Mouse (Mus musculus) fibroblast of lung, adult 2 months (primary cell): ENCODE measurements at regions not wholly inside any gene's neighbourhood (a gene's known extent, or its start where the extent isn't known, plus 50 kb on each side); places are given as distances from the start of the nearest gene placed in this dataset.
A peak's percentile ranks its signal among the peaks of the same experiment; 100 is the strongest.

Experiments used
- DNase-seq: peaks from one replicate; pipeline ENCODE4 v3.0.0-alpha.2; 2011; ENCODE audit warnings: low read depth

DNA sequence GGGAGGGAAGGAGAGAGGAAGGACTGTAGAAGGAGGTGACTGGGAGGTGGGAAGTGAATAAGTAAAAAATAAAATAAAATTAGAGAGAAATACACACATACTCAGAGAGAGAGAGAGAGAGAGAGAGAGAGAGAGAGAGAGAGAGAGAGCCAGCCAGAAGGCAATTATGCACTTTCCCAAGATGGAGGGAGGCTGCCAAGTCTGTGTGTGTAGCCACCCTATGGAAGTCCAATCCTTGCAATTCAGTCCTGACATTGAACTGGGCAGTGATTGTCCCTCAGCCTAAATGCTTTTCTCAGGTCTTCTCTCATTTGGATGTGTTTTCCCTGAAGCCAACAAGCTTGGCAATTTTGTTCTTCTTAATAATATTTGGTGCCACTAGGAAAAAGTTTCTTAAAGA is 197.3 kb upstream of the Mctp2 start:
- DNase-seq, result no peak

- no peak for DNase-seq
Observed at GRCm38 (mm10) chr7:72504268-72504667, 197.9 kb upstream of the Mctp2 start.

GRCm38 (mm10) chr7:72505732-72506460 is 199.5 kb upstream of the Mctp2 start:
- no peak for DNase-seq

DNA sequence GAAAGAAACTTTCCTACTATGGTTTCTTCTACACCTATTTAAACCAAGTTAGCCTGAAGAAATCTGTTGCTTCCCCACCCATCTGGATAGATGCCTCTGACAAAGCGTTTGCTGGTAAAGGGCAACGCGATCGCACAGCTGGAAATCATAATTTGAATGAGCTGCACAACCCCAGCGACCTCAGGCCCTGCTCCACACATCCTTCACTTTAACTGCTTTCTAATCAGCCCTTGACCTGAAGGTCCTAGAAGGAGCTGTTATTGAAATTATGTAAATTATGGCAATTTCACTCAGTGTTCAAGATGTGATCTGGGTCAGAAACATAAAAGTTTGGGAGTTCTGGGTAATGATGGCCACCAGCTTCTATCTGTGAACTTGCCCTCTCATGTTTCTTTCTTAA is 201.5 kb upstream of the Mctp2 start:
- no peak for DNase-seq

- DNase-seq, result no peak
Observed at GRCm38 (mm10) chr7:72510116-72510515, 203.7 kb upstream of the Mctp2 start.

GRCm38 (mm10) chr7:72513446-72513845 is 207.0 kb upstream of the Mctp2 start:
- DNase-seq, result no peak

- no peak for DNase-seq
Observed at GRCm38 (mm10) chr7:72514851-72515250, 208.4 kb upstream of the Mctp2 start.

GRCm38 (mm10) chr7:72518421-72518972 is 212.1 kb upstream of the Mctp2 start:
- DNase-seq, result no peak

GRCm38 (mm10) chr7:72519359-72520115 is 213.1 kb upstream of the Mctp2 start:
- DNase-seq, result no peak

DNA sequence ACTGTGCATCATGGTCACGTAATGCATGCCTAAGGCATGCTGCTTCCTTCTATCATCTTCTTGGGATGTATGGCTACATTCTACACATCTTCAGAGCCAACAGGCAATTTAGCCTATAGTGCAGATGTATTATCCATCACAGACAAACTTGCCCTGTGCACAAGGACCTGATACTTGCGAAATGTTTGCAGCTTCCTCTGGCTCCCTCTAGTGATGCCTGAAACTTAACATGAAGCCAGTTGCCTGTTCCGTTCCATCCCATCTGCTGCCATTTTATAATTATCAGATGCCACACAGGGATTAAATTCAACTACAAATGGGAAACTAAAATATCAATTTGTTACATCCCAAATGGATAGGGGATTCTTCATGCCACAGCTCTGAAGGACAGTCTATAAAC is 222.5 kb upstream of the Mctp2 start:
- no peak for DNase-seq

- DNase-seq, result no peak
Observed at GRCm38 (mm10) chr7:72538288-72538687, 231.9 kb upstream of the Mctp2 start.

DNA sequence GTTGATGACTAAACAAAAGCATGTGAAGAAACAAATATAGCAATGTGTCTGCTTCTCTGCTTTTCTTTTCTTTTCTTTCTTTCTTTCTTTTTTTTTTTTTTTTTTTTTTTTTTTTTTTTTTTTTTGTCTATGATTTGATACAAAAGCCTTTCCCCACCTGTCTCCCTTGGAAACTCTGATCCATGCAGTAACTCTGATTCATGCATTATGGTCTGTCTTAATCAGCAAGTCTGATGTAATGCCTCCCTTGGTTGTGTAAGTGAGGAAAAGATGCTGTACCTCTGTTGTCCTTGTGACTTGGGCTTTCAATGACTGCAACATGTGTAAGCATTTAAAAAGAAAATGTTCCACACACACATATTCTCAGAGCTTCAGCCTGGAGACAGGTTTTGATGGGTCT is 233.5 kb upstream of the Mctp2 start:
- DNase-seq, result peak; percentile 33

DNA sequence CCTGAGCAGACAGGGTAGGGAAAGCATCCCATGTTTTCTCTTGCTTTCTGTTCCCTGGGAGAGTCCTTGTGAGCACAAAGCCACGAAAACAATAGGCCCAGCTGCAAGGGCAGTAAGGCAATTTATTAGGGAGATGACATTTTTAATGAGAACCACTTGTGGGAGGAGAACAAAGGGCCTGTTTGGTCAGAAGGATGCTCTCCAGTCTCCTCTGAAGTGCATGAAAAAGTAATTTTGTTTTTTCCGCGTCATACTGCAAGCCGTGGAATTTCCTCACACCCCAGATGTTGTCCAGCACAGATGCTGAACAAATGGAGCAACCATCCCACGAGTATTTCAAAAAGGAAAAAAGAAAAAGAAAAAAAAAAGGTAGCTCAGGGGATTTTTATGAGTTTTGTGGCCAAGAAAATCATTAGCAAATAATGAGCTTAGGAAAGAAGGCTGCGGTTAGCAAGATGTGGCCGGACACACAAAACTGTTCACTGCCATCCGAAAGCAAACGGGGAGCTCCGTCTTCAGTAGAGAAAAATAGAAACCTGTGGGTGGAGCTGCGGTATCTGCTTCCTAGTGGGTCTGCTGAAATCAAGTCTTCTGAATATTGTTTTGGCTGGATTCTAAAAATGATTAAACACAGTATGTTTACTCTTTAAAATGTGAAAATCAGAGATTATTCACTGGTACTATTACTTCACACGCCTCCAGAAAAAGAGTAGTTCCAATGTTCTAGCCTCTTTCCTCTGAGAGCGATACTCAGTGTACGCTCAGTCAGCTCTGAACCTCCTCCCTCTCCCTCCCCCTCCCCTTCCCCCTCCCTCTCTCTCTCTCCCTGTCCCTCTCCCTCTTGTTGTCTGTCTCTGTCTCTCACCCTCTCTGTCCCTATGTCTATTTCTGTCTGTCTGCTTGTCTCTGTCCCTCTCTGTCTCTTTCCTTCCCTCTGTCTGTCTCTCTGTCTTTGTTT is 235.4 kb upstream of the Mctp2 start:
- peak; percentile 60 for DNase-seq

DNA sequence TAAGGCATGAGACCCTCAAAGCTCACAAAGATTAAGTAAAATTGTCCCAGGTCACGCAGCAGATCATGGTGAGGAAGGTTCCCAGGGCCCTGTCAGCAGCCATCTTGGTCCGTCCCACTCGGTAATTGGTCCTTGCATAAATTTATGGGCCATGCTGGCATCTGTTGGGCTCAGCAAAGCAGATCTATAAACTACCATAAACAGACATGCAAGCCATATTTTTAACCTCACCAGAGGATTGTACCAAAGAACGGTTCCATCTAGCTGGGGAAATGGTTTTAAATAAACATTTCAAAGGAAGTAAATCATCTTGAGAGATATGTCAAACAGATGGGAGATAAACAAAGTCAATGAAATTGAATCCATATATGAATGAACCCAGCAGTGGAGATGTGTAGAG is 237.1 kb upstream of the Mctp2 start:
- no peak for DNase-seq

DNA sequence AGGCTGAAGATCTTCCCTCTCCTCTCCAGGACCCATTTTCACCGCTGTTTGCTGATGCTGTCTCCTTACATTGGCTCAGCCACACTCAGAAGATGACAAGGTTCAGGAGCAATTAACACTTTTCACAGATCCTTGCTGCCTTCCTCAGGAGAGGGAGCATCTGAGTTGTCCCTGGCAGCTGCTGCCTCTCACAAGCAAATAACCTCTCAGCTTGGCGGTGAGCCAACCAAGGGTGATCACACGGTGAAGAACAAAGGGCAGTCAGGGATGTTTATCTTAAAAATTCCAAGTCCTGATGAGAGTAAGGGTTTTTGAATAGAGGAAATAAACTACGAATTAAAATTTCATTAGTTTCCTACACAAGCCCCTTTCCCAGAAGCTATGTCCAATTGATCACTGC is 237.5 kb upstream of the Mctp2 start:
- no peak for DNase-seq

DNA sequence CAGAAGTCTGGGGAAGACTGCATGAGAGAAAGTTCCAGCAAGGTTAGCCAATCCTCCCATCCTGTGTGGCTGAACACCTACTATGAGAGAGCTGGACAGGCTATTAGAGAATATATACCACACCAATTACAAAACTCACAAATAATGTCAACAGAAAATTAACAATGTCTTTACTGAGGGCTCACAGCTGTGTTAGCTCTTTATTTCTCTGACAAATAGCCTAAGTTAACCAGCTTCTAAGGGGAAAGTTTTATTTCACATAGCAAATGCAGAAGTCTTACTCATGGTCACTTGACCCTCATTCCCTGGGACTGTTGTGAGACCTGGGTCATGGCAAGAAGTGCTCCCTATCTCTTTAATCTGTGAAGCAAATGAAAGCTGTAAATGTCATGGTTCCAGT is 261.0 kb upstream of the Mctp2 start:
- DNase-seq, result no peak

GRCm38 (mm10) chr7:72569177-72569576 is 262.8 kb upstream of the Mctp2 start:
- no peak for DNase-seq

GRCm38 (mm10) chr7:72574316-72574715 is 267.9 kb upstream of the Mctp2 start:
- DNase-seq, result no peak

GRCm38 (mm10) chr7:72584427-72584826 is 278.0 kb upstream of the Mctp2 start:
- DNase-seq, result no peak

- peak; percentile 67 for DNase-seq
Observed at GRCm38 (mm10) chr7:72589241-72589668, 282.8 kb upstream of the Mctp2 start.

- no peak for DNase-seq
Observed at GRCm38 (mm10) chr7:72590351-72591115, 284.1 kb upstream of the Mctp2 start.
